Mouse (Mus musculus) bone marrow macrophage, adult 2 months (primary cell): ENCODE measurements around the gene Ppp1r27.

Source experiments
- CTCF ChIP-seq: IDR thresholded peaks from 2 replicates; pipeline ENCODE4 v1.5.1; 2012; ENCODE audit warnings: low read depth, mild to moderate bottlenecking, low read length, moderate library complexity
- POLR2A ChIP-seq: IDR thresholded peaks from 2 replicates; pipeline ENCODE4 v1.6.1; 2012; ENCODE audit warnings: mild to moderate bottlenecking, low read depth, low read length, borderline replicate concordance

- TF ChIP-seq POLR2A (no peak), CTCF (no peak)
Observed at GRCm38 (mm10) chr11:120518558-120518957, 32.4 kb downstream of the Ppp1r27 start.
